Mouse (Mus musculus): Measurements from ENCODE around the gene Rac3. TPM values are rescaled to one million over a fixed set of nuclear protein-coding genes. Genes with fewer than 3 reads are reported as not detected.

Gene Rac3
- 38.2 and 40.8 TPM in 2 replicates for polyA plus RNA-seq (2021; fragmentation: Nextera tagmentation)
- long read RNA-seq, experiment 1, transcript Rac3-201 (6 exons, 1,076 nt), result major isoform, 45 of 49 reads
- long read RNA-seq, experiment 1, partial matches to known transcripts, result 0 of 49 reads
- long read RNA-seq, experiment 1, other reads (novel, unspliced or antisense), result 0 of 49 reads
- long read RNA-seq, experiment 2, transcript Rac3-201 (6 exons, 1,076 nt), result major isoform, 30 of 33 reads
- long read RNA-seq, experiment 2, partial matches to known transcripts, result 1 of 33 reads
- long read RNA-seq, experiment 2, other reads (novel, unspliced or antisense), result 0 of 33 reads

GRCm38 (mm10) chr11:120721124-120722066 lies at the start of gene Rac3:
Gene Rac3, plus strand, starts transcription at chr11:120721470.

GRCm38 (mm10) chr11:120672687-120673593 lies 48.3 kb upstream of the Rac3 start, which contains the start of gene Aspscr1:
Gene Aspscr1, plus strand, starts transcription at chr11:120672973.

GRCm38 (mm10) chr11:120713580-120714518 lies 7.4 kb upstream of the Rac3 start, which contains the start of the genes Cenpx and Lrrc45:
Gene Cenpx, minus strand, starts transcription at chr11:120713738.
Gene Lrrc45, plus strand, starts transcription at chr11:120713925.

GRCm38 (mm10) chr11:120727169-120727527 lies 5.9 kb downstream of the Rac3 start, which contains the start of gene Dcxr:
Gene Dcxr, minus strand, starts transcription at chr11:120727281.

GRCm38 (mm10) chr11:120731858-120732680 lies 10.8 kb downstream of the Rac3 start, which contains the start of gene Cbr2:
Gene Cbr2, minus strand, starts transcription at chr11:120732114.

GRCm38 (mm10) chr11:120762672-120763041 lies 41.4 kb downstream of the Rac3 start, which contains the start of gene Hmga1b:
Gene Hmga1b, plus strand, starts transcription at chr11:120762794.

Other genes starting within 250 kb of the Rac3 start
- gene Mrpl12, start 236.9 kb upstream of the Rac3 start, polyA plus RNA-seq (2021; fragmentation: Nextera tagmentation), result 113 and 125 TPM in 2 replicates
- gene Slc25a10, start 229.6 kb upstream of the Rac3 start, polyA plus RNA-seq (2021; fragmentation: Nextera tagmentation), result 13.9 and 14.7 TPM in 2 replicates
- gene Gcgr, start 190.8 kb upstream of the Rac3 start, polyA plus RNA-seq (2021; fragmentation: Nextera tagmentation), result 0.05 TPM in 1 of 2 replicates, not detected in the other
- 231 and 232 TPM in 2 replicates for gene Mcrip1, start 171.7 kb upstream of the Rac3 start, polyA plus RNA-seq (2021; fragmentation: Nextera tagmentation)
- gene Ppp1r27, start 170.3 kb upstream of the Rac3 start, polyA plus RNA-seq (2021; fragmentation: Nextera tagmentation), result not detected in 2 replicates
- gene P4hb, start 148.2 kb upstream of the Rac3 start, polyA plus RNA-seq (2021; fragmentation: Nextera tagmentation), result 99.2 and 113 TPM in 2 replicates
- 186 and 291 TPM in 2 replicates for gene Arhgdia, start 139.8 kb upstream of the Rac3 start, polyA plus RNA-seq (2021; fragmentation: Nextera tagmentation)
- gene Alyref, start 123.1 kb upstream of the Rac3 start, polyA plus RNA-seq (2021; fragmentation: Nextera tagmentation), result 7.2 and 21.6 TPM in 2 replicates
- 76.6 and 229 TPM in 2 replicates for gene Anapc11, start 123.0 kb upstream of the Rac3 start, polyA plus RNA-seq (2021; fragmentation: Nextera tagmentation)
- 0.61 and 0.85 TPM in 2 replicates for gene Npb, start 113.0 kb upstream of the Rac3 start, polyA plus RNA-seq (2021; fragmentation: Nextera tagmentation)
- 109 and 110 TPM in 2 replicates for gene Pcyt2, start 103.5 kb upstream of the Rac3 start, polyA plus RNA-seq (2021; fragmentation: Nextera tagmentation)
- 21.5 and 24.4 TPM in 2 replicates for gene Sirt7, start 96.2 kb upstream of the Rac3 start, polyA plus RNA-seq (2021; fragmentation: Nextera tagmentation)
- gene Mafg, start 87.9 kb upstream of the Rac3 start, polyA plus RNA-seq (2021; fragmentation: Nextera tagmentation), result 14.1 and 24.2 TPM in 2 replicates
- 4.4 and 5.1 TPM in 2 replicates for gene Pycr1, start 77.7 kb upstream of the Rac3 start, polyA plus RNA-seq (2021; fragmentation: Nextera tagmentation)
- gene Myadml2, start 73.3 kb upstream of the Rac3 start, polyA plus RNA-seq (2021; fragmentation: Nextera tagmentation), result 7.4 and 9.6 TPM in 2 replicates
- 0.55 and 3.6 TPM in 2 replicates for gene Notum, start 60.3 kb upstream of the Rac3 start, polyA plus RNA-seq (2021; fragmentation: Nextera tagmentation)
- 48.4 and 50.7 TPM in 2 replicates for gene Aspscr1, start 48.5 kb upstream of the Rac3 start, polyA plus RNA-seq (2021; fragmentation: Nextera tagmentation)
- gene Cenpx, start 7.7 kb upstream of the Rac3 start, polyA plus RNA-seq (2021; fragmentation: Nextera tagmentation), result 82.4 and 87.0 TPM in 2 replicates
- 6.3 and 8.2 TPM in 2 replicates for gene Lrrc45, start 7.5 kb upstream of the Rac3 start, polyA plus RNA-seq (2021; fragmentation: Nextera tagmentation)
- 20.5 and 25.7 TPM in 2 replicates for gene Dcxr, start 5.8 kb downstream of the Rac3 start, polyA plus RNA-seq (2021; fragmentation: Nextera tagmentation)
- gene Cbr2, start 10.6 kb downstream of the Rac3 start, polyA plus RNA-seq (2021; fragmentation: Nextera tagmentation), result 2.0 and 2.1 TPM in 2 replicates
- 0.18 and 1.9 TPM in 2 replicates for gene Hmga1b, start 41.3 kb downstream of the Rac3 start, polyA plus RNA-seq (2021; fragmentation: Nextera tagmentation)
- gene Rfng, start 62.7 kb downstream of the Rac3 start, polyA plus RNA-seq (2021; fragmentation: Nextera tagmentation), result 29.8 and 56.0 TPM in 2 replicates
- gene Gps1, start 62.8 kb downstream of the Rac3 start, polyA plus RNA-seq (2021; fragmentation: Nextera tagmentation), result 203 and 262 TPM in 2 replicates
- gene Dus1l, start 74.9 kb downstream of the Rac3 start, polyA plus RNA-seq (2021; fragmentation: Nextera tagmentation), result 32.0 and 44.3 TPM in 2 replicates
- 25.3 and 31.9 TPM in 2 replicates for gene Fasn, start 103.1 kb downstream of the Rac3 start, polyA plus RNA-seq (2021; fragmentation: Nextera tagmentation)
- 1.3 and 1.4 TPM in 2 replicates for gene Ccdc57, start 211.4 kb downstream of the Rac3 start, polyA plus RNA-seq (2021; fragmentation: Nextera tagmentation)
- gene Slc16a3, start 227.0 kb downstream of the Rac3 start, polyA plus RNA-seq (2021; fragmentation: Nextera tagmentation), result 2.2 and 3.5 TPM in 2 replicates

Data from left cerebral cortex, adult 6 months (tissue).